Mouse (Mus musculus) heart, embryonic 14.5 days (tissue): ENCODE results near the gene Egfem1. TPM values are rescaled to one million over a fixed set of nuclear protein-coding genes. Genes with fewer than 3 reads are reported as not detected.

ENCODE experiments used
- ATAC-seq: fragments of 200-750 bp; cut with Nextera tagmentation; 2 replicates; pipeline ENCODE4 v1.8.0; 2017; ENCODE audit warnings: low read depth, moderate TSS enrichment; ENCODE audit not compliant: insufficient number of reproducible peaks, insufficient read depth, low FRiP score
- H3K27ac ChIP-seq, 2 experiments: fragments of 200-500 bp in 1 of 2; fragments of 300-500 bp in 1 of 2; sonication (generic) in 1 of 2; replicated peaks in 1 of 2; 2 replicates each; pipeline ENCODE4 v1.5.1; 2012 to 2014; ENCODE audit warnings: low read depth in 2 of 2, low read length in 2 of 2, control low read depth in 1 of 2, mild to moderate bottlenecking in 1 of 2, mixed read lengths in 1 of 2; ENCODE audit not compliant: control insufficient read depth in 1 of 2, insufficient read depth in 1 of 2
- H3K27me3 ChIP-seq: fragments of 300-500 bp; sonication (generic); 2 replicates; pipeline ENCODE4 v1.6.1; 2014; ENCODE audit warnings: mild to moderate bottlenecking, low read length, control low read depth; ENCODE audit not compliant: control insufficient read depth, insufficient read depth
- H3K36me3 ChIP-seq: fragments of 300-500 bp; sonication (generic); 2 replicates; pipeline ENCODE4 v1.6.1; 2014; ENCODE audit warnings: mild to moderate bottlenecking, control low read depth, low read length, mixed read lengths; ENCODE audit not compliant: control insufficient read depth, insufficient read depth
- H3K4me1 ChIP-seq, 2 experiments: fragments of 200-500 bp in 1 of 2; fragments of 300-500 bp in 1 of 2; sonication (generic) in 1 of 2; 2 replicates each; pipeline ENCODE4 v1.6.1; 2012 to 2014; ENCODE audit warnings: low read length in 2 of 2, control low read depth in 1 of 2, mixed read lengths in 1 of 2; ENCODE audit not compliant: control insufficient read depth in 2 of 2, insufficient read depth in 2 of 2
- H3K4me2 ChIP-seq: fragments of 300-500 bp; sonication (generic); 2 replicates; pipeline ENCODE4 v1.6.1; 2014; ENCODE audit warnings: mild to moderate bottlenecking, low read length
- H3K4me3 ChIP-seq, 2 experiments: fragments of 200-500 bp in 1 of 2; fragments of 300-500 bp in 1 of 2; sonication (generic) in 1 of 2; 2 replicates each; pipeline ENCODE4 v1.5.1; 2012 to 2014; ENCODE audit warnings: low read length in 2 of 2, mild to moderate bottlenecking in 2 of 2, control low read depth in 1 of 2, low read depth in 1 of 2, moderate library complexity in 1 of 2; ENCODE audit not compliant: control insufficient read depth in 1 of 2, insufficient read depth in 1 of 2
- H3K9ac ChIP-seq: fragments of 300-500 bp; sonication (generic); 2 replicates; pipeline ENCODE4 v1.6.1; 2014; ENCODE audit warnings: mild to moderate bottlenecking, low read length
- H3K9me3 ChIP-seq: fragments of 300-500 bp; sonication (generic); 2 replicates; pipeline ENCODE4 v1.6.1; 2016; ENCODE audit warnings: low read length, control low read depth; ENCODE audit not compliant: control insufficient read depth
- WGBS: fragments of 180-500 bp; shearing (Covaris S2); extraction: QIAGEN DNeasy Blood & Tissue Kit; methylation state at CpG from one replicate; pipeline ENCODE4 v1.1.7; 2014; 5-methylcytosine and 5-hydroxymethylcytosine counted together
- polyA plus RNA-seq: library from polyadenylated mRNA; unstranded; fragments of >200 nt; fragmentation: Nextera tagmentation; extraction: Ambion mirVana; gene quantifications from 2 replicates; pipeline ENCODE4 v1.2.1, GENCODE M21; 2014

The Egfem1 gene
- polyA plus RNA-seq = 0.41 and 0.57 TPM in 2 replicates

- no peaks in the 10 kb centered on the region for H3K36me3 ChIP-seq
- WGBS = 9% methylated on average over 12 of the region's 12 CpGs
- no peak for ATAC-seq
- peak within 1 kb of the TSS; percentile 93 for H3K4me2 ChIP-seq
- H3K4me1 ChIP-seq = peaks cover 3 to 11% of the 10 kb centered on the region in 2 experiments; a peak in 2 of 4 replicates
- H3K9ac ChIP-seq = no peak within 1 kb of the TSS
- no peaks in the 10 kb centered on the region for H3K9me3 ChIP-seq
- H3K27ac ChIP-seq = no peak within 1 kb of the TSS
- peaks cover 54% of the 10 kb centered on the region for H3K27me3 ChIP-seq
- peak within 1 kb of the TSS; percentile 42 to 47 for H3K4me3 ChIP-seq
These were observed at the start of gene Egfem1 for GRCm38 (mm10) chr3:29081952-29082295. TSS of gene Egfem1 (plus strand) at chr3:29082023.

- WGBS = 66% methylated on average over 2 of the region's 2 CpGs
- H3K9me3 ChIP-seq = no peaks in the 10 kb centered on the region
- no peaks in the 10 kb centered on the region for H3K27me3 ChIP-seq
These were observed 48.7 kb upstream of the Egfem1 start for GRCm38 (mm10) chr3:29033107-29033506.

GRCm38 (mm10) chr3:29036146-29036545 lies 45.7 kb upstream of the Egfem1 start:
- Histone ChIP-seq H3K4me3 (no peak overlapping the region), H3K4me1 (no peaks in the 10 kb centered on the region), H3K27me3 (no peaks in the 10 kb centered on the region), H3K9me3 (peaks cover 3% of the 10 kb centered on the region; the same call in 1 of the 2 replicates), H3K9ac (no peak overlapping the region), H3K4me2 (no peak overlapping the region), H3K36me3 (no peaks in the 10 kb centered on the region), H3K27ac (no peak overlapping the region)
- no peak for ATAC-seq
- WGBS = 2% methylated on average over 3 of the region's 3 CpGs

More at GRCm38 (mm10) chr3:29033107-29033506, 48.7 kb upstream of the Egfem1 start:
- ATAC-seq = no peak
- Histone ChIP-seq H3K36me3 (no peaks in the 10 kb centered on the region), H3K27ac (no peak overlapping the region), H3K9ac (no peak overlapping the region), H3K4me1 (no peaks in the 10 kb centered on the region), H3K4me3 (no peak overlapping the region), H3K4me2 (no peak overlapping the region)

- Histone ChIP-seq H3K36me3 (no peaks in the 10 kb centered on the region), H3K27ac (no peak overlapping the region), H3K4me2 (no peak overlapping the region), H3K9ac (no peak overlapping the region), H3K4me1 (no peaks in the 10 kb centered on the region), H3K9me3 (peaks cover 3% of the 10 kb centered on the region; the same call in 1 of the 2 replicates), H3K4me3 (no peak overlapping the region), H3K27me3 (no peaks in the 10 kb centered on the region)
- no peak for ATAC-seq
These were observed 45.2 kb upstream of the Egfem1 start for GRCm38 (mm10) chr3:29036620-29037019.

DNA sequence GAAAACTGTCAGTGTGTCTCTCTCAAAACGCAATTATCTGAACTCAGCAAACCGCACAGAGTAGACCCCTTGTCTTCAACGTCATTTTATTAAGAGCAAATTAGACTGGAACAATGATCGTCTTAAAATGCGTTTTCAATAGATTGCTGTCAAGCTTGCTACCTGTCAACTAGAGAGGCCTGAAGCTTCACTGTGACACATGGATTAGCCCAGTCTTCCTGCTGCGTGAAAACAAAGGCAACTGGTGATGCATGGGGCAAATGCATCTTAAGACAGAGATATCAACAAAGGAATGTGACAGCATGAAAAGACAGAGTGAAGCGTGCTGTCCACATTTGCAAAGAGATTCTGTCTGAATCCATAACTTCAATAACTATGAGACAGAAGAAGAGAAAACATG lies 41.8 kb upstream of the Egfem1 start:
- WGBS = 82% methylated on average over 7 of the region's 7 CpGs
- H3K4me2 ChIP-seq = no peak overlapping the region
- peaks cover 3% of the 10 kb centered on the region; the same call in 1 of the 2 replicates for H3K9me3 ChIP-seq
- H3K9ac ChIP-seq = no peak overlapping the region
- ATAC-seq = no peak
- H3K27me3 ChIP-seq = no peaks in the 10 kb centered on the region
- H3K4me1 ChIP-seq = no peaks in the 10 kb centered on the region
- no peak overlapping the region for H3K27ac ChIP-seq
- no peak overlapping the region for H3K4me3 ChIP-seq
- H3K36me3 ChIP-seq = no peaks in the 10 kb centered on the region

GRCm38 (mm10) chr3:29046281-29046680 lies 35.5 kb upstream of the Egfem1 start:
- no peak overlapping the region for H3K4me3 ChIP-seq
- no peaks in the 10 kb centered on the region for H3K27me3 ChIP-seq
- H3K27ac ChIP-seq = no peak overlapping the region
- no peak for ATAC-seq
- 71% methylated on average over 5 of the region's 5 CpGs for WGBS
- no peaks in the 10 kb centered on the region for H3K4me1 ChIP-seq
- no peaks in the 10 kb centered on the region for H3K36me3 ChIP-seq
- H3K9ac ChIP-seq = no peak overlapping the region
- H3K4me2 ChIP-seq = no peak overlapping the region
- no peaks in the 10 kb centered on the region for H3K9me3 ChIP-seq

- Histone ChIP-seq H3K27ac (no peak overlapping the region), H3K9ac (no peak overlapping the region), H3K9me3 (no peaks in the 10 kb centered on the region), H3K4me2 (no peak overlapping the region), H3K4me1 (no peaks in the 10 kb centered on the region), H3K36me3 (no peaks in the 10 kb centered on the region), H3K4me3 (no peak overlapping the region), H3K27me3 (no peaks in the 10 kb centered on the region)
- ATAC-seq = no peak
- WGBS = 62% methylated on average over 14 of the region's 14 CpGs
These were observed 34.4 kb upstream of the Egfem1 start for GRCm38 (mm10) chr3:29047273-29047932.

DNA sequence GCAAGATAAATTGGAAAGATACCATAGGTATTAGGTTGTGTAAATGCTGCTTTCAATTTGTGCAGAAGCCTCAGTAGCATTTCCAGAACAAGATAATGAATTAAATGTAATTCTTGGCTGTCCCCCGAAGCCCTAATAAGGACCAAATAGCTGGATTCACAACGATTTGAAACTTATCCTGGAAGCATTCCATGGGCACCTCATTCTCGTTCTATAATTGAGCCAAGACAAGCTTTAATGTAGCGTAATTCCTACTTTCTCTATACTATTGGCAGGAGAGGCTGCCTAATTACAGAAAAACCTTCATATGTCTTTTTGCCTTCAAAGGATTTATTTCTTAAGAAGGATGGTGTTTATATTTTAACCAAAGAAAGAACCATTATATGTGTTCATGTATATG lies 18.7 kb upstream of the Egfem1 start:
- no peak overlapping the region for H3K27ac ChIP-seq
- H3K4me2 ChIP-seq = no peak overlapping the region
- no peaks in the 10 kb centered on the region for H3K27me3 ChIP-seq

More for the DNA sequence above, 18.7 kb upstream of the Egfem1 start:
- no peaks in the 10 kb centered on the region for H3K4me1 ChIP-seq
- H3K36me3 ChIP-seq = no peaks in the 10 kb centered on the region
- H3K9me3 ChIP-seq = no peaks in the 10 kb centered on the region
- no peak for ATAC-seq
- WGBS = 79% methylated on average over 4 of the region's 4 CpGs
- H3K4me3 ChIP-seq = no peak overlapping the region
- H3K9ac ChIP-seq = no peak overlapping the region
